8 mouse cellular contexts compared by ENCODE assay signal in genomic region chr11:121259160-121260100, GRCm38 (mm10). TPM values are rescaled to one million over a fixed set of nuclear protein-coding genes. Genes with fewer than 3 reads are reported as not detected.
DNase-seq lines count a peak whose midpoint lies in the region; ATAC-seq and TF ChIP-seq lines count a peak whose summit lies in the region.

Gene Foxk2, plus strand, starts transcription at chr11:121259990.

- peak within 1 kb of the TSS; percentile 93 for H3K9ac ChIP-seq in ES-E14 (ENCODE audit: insufficient read depth, low read depth, low read length, poor library complexity, severe bottlenecking)
- H3K9ac ChIP-seq in forebrain, embryonic 16.5 days (replicated peaks; ENCODE audit: low read depth, low read length): peak within 1 kb of the TSS; percentile 98
- H3K9ac ChIP-seq in lung, embryonic 15.5 days: peak within 1 kb of the TSS; percentile 81

- in situ Hi-C loops in ES-E14 (cut with MboI; ENCODE audit: low sequenced_read_pairs in 2 of 2, unreplicated experiment in 2 of 2): no loop called here

- ATAC-seq in forebrain, embryonic 16.5 days: peak; percentile 98
- ATAC-seq in lung, embryonic 15.5 days (ENCODE audit: borderline replicate concordance, extremely low read depth, low FRiP score, low TSS enrichment): peak; percentile 99

- WGBS in forebrain, embryonic 16.5 days: under 1% methylated on average over 67 of the region's 91 CpGs
- under 1% methylated on average over 88 of the region's 91 CpGs for WGBS in lung, embryonic 15.5 days

- H3K36me3 ChIP-seq in ES-E14 (ENCODE audit: control insufficient read depth, insufficient read depth, low read length, poor library complexity, severe bottlenecking): peaks cover 9% of the 10 kb centered on the region; the same call in 1 of the 2 replicates
- H3K36me3 ChIP-seq in forebrain, embryonic 16.5 days (ENCODE audit: control insufficient read depth, insufficient read depth): peaks cover 27% of the 10 kb centered on the region
- H3K36me3 ChIP-seq in lung, embryonic 15.5 days: peaks cover 39% of the 10 kb centered on the region

- DNase-seq in ES-E14 (ENCODE audit: low read depth, low spot score): peak; percentile 69
- DNase-seq in cerebellum, adult 11-12 months: peak; percentile 93
- DNase-seq in heart, postnatal 36 days: peak; percentile 89 to 93
- DNase-seq in layer of hippocampus, adult 8-10 months (ENCODE audit: low spot score in 2 of 2): peak; percentile 75 to 84
- peak; percentile 84 for DNase-seq in ovary, adult 18-20 months (ENCODE audit: low spot score)
- peak; percentile 94 for DNase-seq in thymus, postnatal 0 days (ENCODE audit: low spot score)

- H3K4me2 ChIP-seq in forebrain, embryonic 16.5 days (ENCODE audit: low read length): peak within 1 kb of the TSS; percentile 89
- H3K4me2 ChIP-seq in lung, embryonic 15.5 days: peak within 1 kb of the TSS; percentile 88

- no peaks in the 10 kb centered on the region for H3K9me3 ChIP-seq in ES-E14 (ENCODE audit: control insufficient read depth, insufficient read depth, low read depth, low read length)
- H3K9me3 ChIP-seq in forebrain, embryonic 16.5 days (ENCODE audit: control insufficient read depth, low read length): no peaks in the 10 kb centered on the region
- H3K9me3 ChIP-seq in lung, embryonic 15.5 days: no peaks in the 10 kb centered on the region

- H3K4me3 ChIP-seq in ES-E14 (ENCODE audit: insufficient read depth in 1 of 2, low read depth in 1 of 2, low read length in 2 of 2, poor library complexity in 1 of 2, severe bottlenecking in 1 of 2): peak within 1 kb of the TSS; percentile 77 to 91
- peak within 1 kb of the TSS; percentile 98 for H3K4me3 ChIP-seq in forebrain, embryonic 16.5 days (replicated peaks; ENCODE audit: low read length)
- peak within 1 kb of the TSS; percentile 83 for H3K4me3 ChIP-seq in lung, embryonic 15.5 days

- no peaks in the 10 kb centered on the region for H3K27me3 ChIP-seq in forebrain, embryonic 16.5 days (replicated peaks; ENCODE audit: control insufficient read depth, insufficient read depth, low read length)
- H3K27me3 ChIP-seq in lung, embryonic 15.5 days: no peaks in the 10 kb centered on the region

- intact Hi-C loops in heart, postnatal 36 days (cut with DNase I): loop anchor here (2.0 kb wide), 2 partner anchors 23 to 95 kb away; partner anchors contain the start of genes Narf and Wdr45b

- H3K4me1 ChIP-seq in ES-E14 (ENCODE audit: control insufficient read depth in 2 of 2, insufficient read depth in 2 of 2, low read length in 2 of 2, poor library complexity in 1 of 2): peaks cover 1 to 5% of the 10 kb centered on the region in 2 experiments; a peak in 2 of 4 replicates
- peaks cover 32% of the 10 kb centered on the region for H3K4me1 ChIP-seq in forebrain, embryonic 16.5 days (replicated peaks; ENCODE audit: control insufficient read depth, insufficient read depth, low read length)
- H3K4me1 ChIP-seq in lung, embryonic 15.5 days: peaks cover 20% of the 10 kb centered on the region

- H3K27ac ChIP-seq in ES-E14 (ENCODE audit: insufficient read depth, low read depth, low read length, poor library complexity, severe bottlenecking): no peak within 1 kb of the TSS; the same call in 1 of the 2 replicates
- H3K27ac ChIP-seq in forebrain, embryonic 16.5 days (ENCODE audit: low read length): peak within 1 kb of the TSS; percentile 95
- peak within 1 kb of the TSS; percentile 81 for H3K27ac ChIP-seq in lung, embryonic 15.5 days

TF ChIP-seq in ES-E14, 5 proteins besides CTCF, POLR2A, EP300 and RAD21:
- TF ChIP-seq HCFC1 (IDR thresholded peaks at IDR 0.05; ENCODE audit: borderline replicate concordance, insufficient read depth, low read length) (0 out of 2 replicates have a peak, but pooled peaks have one; percentile 39), CHD2 (IDR thresholded peaks at IDR 0.05; ENCODE audit: low read depth, low read length) (no peak)
TF ChIP-seq in ES-E14: peak in this region for 1.

RNA-seq across cellular contexts. Expression of gene Foxk2, which starts in this region (rescaled TPM):
- total RNA-seq in ES-E14 (2012; rRNA removed): 19.1 and 23.2 TPM in 2 replicates
- polyA plus RNA-seq in forebrain, embryonic 16.5 days (2015; fragmentation: Nextera tagmentation; extraction: Ambion mirVana): 14.2 and 14.3 TPM in 2 replicates
- 10 to 100 TPM; 16.5 to 17.2 TPM for total RNA-seq in heart, postnatal 36 days (2021)
- total RNA-seq in layer of hippocampus, adult 8-10 months (2022): 10 to 100 TPM; 65.3 to 83.7 (median 78.3) TPM
- 7.8 and 8.7 TPM in 2 replicates for polyA plus RNA-seq in lung, embryonic 15.5 days (2015; fragmentation: Nextera tagmentation; extraction: Ambion mirVana)
- polyA plus RNA-seq in thymus, postnatal 0 days (2015; fragmentation: Nextera tagmentation; extraction: Ambion mirVana): 5.2 and 7.0 TPM in 2 replicates
